Mouse (Mus musculus) hematopoietic stem cell, adult 5-6 weeks (primary cell): ENCODE measurements around the gene Cldn14. TPM values are rescaled to one million over a fixed set of nuclear protein-coding genes. Genes with fewer than 3 reads are reported as not detected.
"Not testable (repeated sequence)": the region's sequence is repeated elsewhere in the genome, so short reads cannot be mapped to it uniquely, and the experiment has no call there.

Experiments used
- ATAC-seq, 2 experiments: fragments of 125-278 bp in 1 of 2; replicated peaks in 1 of 2; 2 replicates each; pipeline ENCODE4 v1.8.0; 2016 to 2017; ENCODE audit warnings: inconsistent platforms in 2 of 2, mild to moderate bottlenecking in 2 of 2, moderate number of reproducible peaks in 2 of 2, low read depth in 1 of 2, moderate TSS enrichment in 1 of 2; ENCODE audit not compliant: low FRiP score in 2 of 2, poor library complexity in 2 of 2, severe bottlenecking in 2 of 2, insufficient read depth in 1 of 2, low TSS enrichment in 1 of 2
- total RNA-seq: library from RNA; stranded (forward); fragments of 172-1452, 232-1000 nt; gene quantifications from 2 replicates; pipeline ENCODE4 v1.2.3, GENCODE M21; 2017

Gene Cldn14
- total RNA-seq: not detected in 2 replicates

DNA sequence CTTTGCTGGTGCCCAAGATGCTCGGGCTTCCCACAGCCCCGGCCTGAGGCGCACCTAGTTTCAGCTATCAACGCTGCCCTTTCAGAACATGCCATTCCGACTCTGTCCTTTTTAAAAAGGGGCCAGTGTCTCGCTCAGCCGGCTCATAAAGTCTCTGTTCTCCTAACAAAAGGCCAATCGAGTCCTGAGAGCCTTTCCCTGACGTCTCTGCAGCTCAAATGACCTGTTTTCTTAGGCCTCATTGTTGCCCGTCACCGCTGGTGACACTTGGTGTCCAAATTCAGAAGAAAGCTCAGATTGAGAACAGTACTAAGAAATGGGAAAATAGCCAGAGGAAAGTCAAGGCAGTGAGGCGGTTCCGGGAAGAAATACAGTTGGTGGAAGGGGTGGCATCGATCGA lies at the start of gene Cldn14:
Cldn14 (minus strand) TSS at position 101 of the 400 bp plus-strand sequence.
- no peak for ATAC-seq

DNA sequence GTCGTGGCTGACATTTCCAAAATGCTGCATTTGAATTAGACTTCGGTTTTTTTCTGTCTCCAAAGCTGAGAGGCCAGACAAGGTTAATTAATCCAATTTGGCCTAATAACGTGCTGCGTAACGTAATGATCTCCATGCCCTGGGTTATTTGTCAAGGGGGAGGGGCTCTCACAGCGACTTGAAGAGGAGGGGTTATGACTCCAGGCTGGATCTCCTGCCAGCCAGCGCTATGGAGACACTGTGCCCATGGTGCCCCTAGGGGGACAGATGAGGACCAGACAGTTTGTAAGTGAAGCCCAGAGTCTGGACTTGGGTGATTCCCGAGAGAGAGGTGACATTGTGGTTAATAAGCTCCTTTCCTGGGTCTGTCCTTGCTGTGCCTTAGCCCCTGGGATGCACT lies 46.9 kb upstream of the Cldn14 start:
- no peak for ATAC-seq

DNA sequence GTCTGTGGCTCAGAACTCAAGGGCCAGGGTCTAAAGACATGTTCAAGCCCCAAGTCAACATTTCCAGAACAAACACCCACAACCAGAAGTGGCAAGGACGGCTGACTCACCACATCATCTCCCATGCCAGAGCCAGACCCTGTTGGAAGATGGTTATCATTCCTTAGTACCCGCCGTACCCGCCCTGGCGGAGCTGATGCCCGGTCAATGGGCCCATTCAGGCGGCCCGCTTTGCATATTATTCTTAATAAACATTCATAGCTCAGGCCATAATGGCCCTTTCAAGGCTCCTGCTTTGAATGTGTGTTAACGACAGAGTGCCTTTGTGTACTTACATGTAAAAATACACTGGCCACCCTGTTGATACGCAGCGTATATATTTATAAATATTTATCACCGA lies 46.5 kb upstream of the Cldn14 start:
- no peak for ATAC-seq

DNA sequence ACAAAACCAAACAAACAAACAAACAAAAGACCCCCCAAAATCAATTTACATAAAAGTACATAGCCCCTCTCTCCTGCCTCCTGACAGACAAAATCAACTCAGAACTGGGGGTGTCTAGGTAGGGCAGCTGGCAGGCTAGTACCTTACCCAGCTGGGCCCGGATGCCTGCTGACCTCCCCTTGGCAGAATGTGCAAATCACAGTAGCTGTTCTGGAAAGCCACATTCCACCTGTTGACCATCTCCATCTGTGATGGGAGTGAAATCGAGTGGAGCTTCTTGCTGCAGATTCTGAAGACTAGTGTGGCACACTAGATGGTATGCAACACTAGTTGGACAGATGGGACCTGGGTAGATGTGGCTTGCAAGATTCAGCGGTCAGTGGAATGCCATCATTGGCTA lies 41.7 kb upstream of the Cldn14 start:
- no peak for ATAC-seq

DNA sequence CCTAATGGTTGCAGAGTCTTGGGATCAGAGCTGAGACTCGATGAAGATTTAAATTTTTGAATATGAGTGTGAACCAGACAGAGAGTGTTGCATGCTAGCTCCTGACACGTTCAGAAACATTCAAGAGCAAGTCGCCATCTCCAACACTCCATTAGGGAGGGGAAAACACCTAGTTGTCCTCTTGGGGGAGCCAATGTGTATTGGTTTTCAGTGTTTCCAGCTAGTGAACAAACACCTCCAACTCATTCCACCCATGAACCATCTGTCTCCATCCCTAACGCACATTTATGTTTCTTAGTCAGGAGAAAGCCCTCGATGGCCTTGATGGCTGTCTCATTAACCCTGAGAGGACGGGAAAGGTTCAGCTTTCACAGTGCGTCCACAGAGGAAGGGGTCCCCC lies 36.4 kb upstream of the Cldn14 start:
- ATAC-seq: no peak

DNA sequence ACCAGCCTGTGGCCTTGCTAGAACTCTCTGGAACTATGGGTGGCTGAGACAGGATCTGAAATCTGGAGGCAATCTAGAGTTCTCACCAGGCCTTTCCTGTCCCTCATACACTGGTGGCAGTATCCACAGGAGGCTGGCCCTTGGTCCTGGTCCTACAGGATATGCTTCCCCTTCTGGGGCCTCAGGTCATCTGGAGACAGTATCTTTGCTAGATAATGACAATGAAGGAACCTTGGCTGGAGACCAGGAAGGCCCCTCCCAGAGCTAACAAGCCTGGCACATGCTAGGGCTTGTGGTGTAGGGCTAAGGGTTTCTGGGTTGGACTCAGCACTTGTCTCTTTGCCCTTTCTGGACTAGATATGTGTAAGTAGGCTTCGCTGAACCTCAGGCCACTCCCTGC lies 35.2 kb upstream of the Cldn14 start:
- no peak for ATAC-seq

DNA sequence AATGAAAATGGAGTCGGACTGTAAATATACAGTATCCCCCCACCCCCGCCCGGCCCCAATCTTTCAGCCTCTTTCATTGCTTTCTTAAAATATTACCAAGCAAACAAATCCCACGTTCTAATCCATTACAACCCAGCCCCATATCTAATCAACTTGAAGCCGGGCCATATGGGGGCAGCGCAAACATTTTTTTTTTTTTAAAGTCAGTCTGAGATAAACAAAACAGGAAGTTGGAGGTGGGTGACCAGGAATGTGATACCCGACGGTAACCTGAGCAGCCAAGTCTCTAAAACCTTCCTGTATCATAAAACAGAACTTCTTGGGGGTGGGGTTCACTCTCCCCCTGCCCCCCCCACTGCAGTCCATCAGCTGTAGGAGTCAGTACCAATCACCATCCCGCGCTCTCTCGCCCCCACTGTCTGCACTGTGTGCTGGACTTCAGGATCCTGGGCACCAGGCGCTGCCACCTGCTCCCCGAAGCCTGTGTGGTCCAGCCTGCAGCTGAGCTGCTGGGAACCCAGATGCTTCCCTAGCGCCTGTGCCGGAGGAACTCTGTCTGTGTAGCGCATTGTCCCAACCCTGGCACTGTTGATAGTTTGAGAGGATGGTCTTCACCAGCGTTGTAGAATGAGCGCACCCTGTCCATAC lies 32.6 kb upstream of the Cldn14 start:
- ATAC-seq: no peak

DNA sequence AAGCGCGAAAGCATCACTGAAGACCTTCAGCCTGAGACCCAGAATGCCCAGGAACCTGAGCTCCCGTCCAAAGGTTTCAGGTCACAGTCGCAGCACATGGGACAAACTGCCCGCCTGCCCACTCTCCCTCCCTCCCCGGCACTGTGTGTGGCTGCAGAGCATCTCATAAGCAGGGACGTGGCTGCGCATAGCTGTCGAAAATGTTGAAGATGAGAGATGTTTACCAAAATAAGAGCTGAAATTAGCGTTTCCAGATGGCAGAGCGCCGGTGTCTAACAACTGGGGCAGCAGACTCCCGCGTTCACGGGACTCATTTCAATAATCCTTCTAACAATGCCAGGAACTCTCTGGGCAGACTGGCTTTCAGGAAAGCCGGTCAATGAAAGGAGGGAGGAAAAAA lies 31.8 kb upstream of the Cldn14 start:
- ATAC-seq: no peak

DNA sequence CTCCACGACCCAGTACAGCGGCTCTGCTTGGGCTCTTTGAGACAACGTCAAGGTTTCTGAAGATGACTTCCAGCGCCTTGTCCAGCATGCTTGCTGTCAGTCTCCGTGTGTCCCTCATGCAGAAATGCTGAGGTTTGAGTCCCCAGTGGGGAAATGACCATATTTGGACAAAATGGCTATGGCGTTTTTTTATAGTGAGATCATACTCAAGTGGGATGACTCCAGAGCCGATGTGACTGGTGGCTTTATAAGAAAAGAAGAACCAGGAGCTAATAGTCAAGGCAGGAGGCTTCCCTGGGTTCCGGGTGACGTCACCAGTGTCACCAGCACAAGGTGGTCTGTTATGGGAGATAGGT lies 30.3 kb upstream of the Cldn14 start:
- ATAC-seq: no peak

DNA sequence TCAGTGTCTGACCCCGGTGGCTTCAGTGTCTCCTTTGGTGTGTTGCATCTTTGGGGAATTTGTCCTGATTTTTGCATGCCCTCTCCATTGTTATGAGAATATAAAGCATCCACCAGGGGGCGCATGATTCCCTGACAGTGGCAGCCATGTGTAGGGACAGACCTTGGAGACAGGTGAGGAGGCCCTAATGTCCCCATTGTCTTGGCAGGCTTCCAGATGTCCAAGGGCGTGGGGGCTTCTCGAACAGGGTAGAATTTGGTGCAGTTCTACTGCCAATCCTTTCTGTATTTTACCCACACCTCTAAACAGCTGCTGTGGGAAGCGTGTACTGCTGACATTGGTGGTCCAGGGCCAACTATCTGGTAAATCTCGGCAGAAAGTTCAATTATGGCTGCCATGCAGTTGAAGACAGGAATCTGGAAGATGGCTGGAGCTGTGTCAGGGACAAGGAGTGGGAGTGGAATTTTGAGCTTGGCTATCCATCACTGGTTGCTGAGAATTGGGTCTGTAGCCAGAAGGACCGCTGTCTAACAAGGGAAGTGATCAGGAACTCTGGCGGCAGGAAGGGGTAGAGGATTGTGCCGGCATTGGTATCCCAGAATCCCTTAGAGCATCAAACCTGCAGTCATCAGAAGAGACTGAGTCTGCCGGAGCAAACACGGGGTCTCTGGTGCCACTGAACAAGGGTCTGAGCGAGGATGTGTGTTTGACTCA lies 29.8 kb upstream of the Cldn14 start:
- ATAC-seq: peak; percentile 36 to 37; a peak in 1 of 4 replicates

DNA sequence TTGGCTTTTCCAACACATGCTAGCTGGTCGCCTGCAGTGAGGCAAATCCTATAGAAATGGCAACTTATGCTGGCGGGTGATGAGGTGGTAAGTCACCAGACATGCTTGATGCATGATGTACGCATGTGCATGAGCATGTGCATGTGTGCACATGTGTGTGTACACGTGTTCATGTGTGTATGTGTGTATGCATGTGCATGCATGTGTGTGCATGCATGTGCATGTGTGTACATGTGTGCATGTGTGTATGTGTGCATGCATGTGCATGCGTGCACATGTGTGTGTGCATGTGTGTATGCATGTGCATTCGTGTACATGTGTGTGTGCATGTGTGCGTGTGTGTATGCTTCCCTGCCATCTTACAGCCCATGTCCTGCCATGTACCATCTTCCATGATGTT lies 28.6 kb upstream of the Cldn14 start:
- ATAC-seq: no peak

DNA sequence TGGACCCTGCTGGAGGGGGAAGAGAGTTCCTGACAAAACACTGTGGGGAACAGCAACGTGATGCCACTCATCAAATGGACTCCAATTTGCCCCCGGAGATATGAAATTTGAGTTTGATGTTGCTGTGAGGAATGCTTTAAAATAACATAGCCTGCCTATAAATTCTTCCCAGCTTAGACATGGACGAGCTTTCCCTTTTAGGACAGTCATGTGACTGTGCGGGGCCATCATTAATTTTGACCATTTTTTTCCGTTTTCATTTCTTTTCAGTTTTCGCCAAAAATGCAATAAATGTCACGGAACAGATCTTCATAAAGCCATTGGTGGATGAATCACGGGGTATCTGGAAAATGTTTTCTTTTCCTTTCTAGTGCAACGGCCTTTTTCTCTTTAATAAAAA lies 25.5 kb upstream of the Cldn14 start:
- ATAC-seq: no peak

DNA sequence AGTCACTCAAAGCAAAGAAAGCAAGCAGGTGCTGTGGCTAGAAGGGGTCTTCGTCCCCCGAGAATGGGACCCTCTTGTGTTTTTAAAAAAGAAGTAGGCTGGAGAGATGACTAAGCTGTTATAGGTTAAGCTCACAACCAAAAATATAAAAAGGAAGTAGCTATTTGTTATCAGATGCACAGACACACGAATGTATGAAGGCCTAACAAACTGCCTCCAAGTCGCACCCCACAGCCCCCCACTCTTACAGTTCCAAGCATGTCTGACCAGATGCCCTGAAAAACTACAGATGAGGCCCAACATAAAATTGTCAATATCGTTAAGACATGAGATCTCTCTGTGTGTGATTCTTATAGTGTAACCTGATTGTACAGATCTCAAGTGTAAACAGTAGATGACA lies 23.6 kb upstream of the Cldn14 start:
- ATAC-seq: no peak

DNA sequence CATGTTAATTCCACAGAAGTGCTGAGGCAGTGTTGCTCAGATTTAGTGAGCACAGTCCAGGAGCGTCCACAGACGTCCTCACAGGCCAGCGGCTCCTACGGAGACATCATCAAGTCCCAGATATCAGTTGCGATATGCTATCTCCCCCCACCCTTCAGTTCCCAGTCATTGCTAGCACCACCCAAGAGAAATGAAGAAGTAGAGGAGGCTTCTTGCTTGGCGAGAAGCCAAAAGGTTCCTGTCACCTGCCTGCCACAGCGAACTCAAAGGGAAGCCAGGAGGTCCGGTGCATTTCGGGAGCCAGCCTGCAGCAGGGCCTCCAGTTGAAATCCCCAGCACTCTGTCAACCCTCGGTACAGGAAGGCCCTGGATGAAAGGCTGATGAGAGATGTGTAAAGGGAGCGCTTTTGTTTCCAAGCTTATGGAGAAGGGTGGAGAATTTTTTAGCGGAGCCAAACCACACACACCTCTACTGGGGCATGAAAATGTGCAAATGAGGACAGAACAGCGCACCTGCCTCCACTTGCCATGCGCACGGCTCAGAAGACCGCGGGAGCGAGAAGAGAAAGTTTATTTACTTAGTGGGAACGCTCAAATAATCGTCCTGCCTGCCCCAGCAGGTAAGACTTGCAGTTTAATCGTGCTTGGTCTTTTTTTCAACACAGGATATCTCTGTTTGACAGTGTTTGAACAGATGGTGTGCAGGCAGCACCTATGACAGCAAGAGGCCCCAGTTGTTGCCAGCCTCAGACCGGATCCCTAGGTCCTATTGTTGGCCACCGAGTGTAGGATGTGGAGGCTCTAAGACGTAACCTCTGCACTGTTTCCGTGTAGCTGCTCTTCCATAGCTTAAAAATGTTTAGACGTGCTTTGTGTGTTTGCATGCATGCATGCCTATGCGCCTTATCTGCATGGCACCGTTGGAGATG lies 15.0 kb upstream of the Cldn14 start:
- peak; percentile 22 to 48; a peak in 1 of 4 replicates for ATAC-seq

DNA sequence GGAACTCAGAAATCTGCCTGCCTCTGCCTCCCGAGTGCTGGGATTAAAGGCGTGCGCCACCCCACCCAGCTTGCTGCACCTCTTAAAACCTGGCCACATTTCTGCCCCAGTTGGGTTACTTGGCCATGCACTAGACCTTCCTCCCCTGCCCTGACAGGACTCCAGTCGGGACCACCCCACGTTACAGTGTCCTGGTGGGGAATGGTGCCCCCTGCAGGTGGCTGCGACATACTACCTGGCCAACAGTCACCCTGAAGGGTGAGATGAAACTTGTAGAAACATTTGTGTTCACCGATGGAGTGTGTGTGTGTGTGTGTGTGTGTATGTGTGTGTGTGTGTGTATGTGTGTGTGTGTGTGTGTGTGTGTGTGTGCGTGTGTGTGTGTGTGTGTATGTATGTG lies 11.1 kb upstream of the Cldn14 start:
- ATAC-seq: not testable (repeated sequence)

DNA sequence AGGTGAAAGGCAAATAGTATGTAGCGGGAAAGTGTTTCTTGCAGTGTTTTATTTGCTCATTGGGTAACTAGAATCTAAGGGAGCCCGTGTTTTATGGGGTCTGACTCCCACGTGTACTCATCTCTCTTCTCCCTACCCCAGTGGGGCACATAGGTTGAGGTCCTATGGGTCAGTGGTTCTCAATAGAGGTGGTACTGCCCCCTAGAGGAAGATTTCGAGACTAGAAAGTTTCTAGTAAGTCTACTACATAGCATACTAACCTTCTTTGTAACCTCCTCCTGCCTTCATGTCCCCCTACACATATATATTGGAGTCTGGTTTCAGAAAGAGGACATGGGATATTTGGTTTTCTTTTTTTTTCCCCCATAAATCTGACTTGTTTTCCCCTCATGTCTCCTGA lies 9.3 kb upstream of the Cldn14 start:
- no peak for ATAC-seq

DNA sequence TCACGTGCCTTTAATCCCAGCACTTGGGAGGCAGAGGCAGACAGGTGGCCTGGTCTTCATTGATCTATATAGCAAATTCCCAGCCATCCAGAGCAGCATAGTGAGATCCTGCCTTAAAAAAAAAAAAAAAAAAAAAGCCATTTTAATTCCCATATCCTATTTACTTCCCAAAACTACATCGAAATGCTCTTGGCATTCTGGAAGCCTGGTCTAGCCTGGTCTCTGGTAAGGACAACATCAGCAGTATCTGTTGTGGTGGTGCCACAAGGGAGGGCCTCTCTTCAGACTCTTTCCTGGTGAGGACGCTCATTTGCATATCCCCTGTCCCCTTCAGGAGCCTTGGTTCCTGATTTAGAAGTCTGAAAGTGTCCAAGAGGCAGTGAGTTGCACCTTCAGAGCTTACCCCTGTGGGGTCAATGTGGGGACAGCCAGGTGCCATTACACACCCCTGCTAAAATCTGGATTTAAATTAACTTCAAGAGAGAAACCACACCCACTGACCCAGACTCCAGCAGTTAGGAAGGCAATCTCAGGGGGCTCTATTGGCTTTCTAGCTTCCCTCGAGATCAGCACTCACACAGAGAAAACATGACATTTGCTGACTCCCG lies 6.0 kb upstream of the Cldn14 start:
- no peak for ATAC-seq
